Mouse (Mus musculus): ENCODE results near the gene Poc1b. TPM values are rescaled to one million over a fixed set of nuclear protein-coding genes. Genes with fewer than 3 reads are reported as not detected.
"Not testable (repeated sequence)": the region's sequence is repeated elsewhere in the genome, so short reads cannot be mapped to it uniquely, and the experiment has no call there.

The Poc1b gene
- polyA plus RNA-seq, 1 experiment from 2014 or later = 12.2 TPM

DNA sequence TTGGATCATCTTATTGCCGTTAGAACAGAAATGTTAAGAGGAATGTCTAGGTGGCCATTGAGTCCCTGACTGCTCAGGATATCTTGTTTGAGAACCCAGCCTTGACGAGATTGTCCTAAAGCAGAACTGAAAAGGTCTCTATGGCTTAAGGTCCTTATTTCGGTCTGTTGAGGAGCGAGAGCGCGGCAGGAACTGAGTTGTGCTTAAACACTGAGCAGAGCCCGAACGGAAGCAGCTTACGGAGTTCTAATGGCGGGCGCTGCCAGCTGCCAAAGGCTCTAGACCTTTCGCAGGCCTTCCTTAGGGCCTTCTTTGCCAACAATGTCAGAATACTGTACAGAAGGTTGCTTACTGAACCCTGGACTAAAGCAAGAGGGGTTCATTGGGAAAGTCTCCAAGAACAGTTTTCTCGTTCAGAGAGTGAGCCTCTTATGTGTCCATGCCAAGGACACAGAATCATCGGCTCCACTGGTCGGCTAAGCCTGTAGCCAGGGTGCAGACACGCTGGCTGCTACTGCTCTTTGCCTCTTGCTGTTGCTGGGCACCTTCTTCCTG lies 26.6 kb downstream of the Poc1b start:
- no peak overlapping the region for H3K4me3 ChIP-seq
- H3K9ac ChIP-seq = no peak overlapping the region
- no peaks in the 10 kb centered on the region for H3K27me3 ChIP-seq
- no peak for ATAC-seq (ENCODE audit: low read depth)
- 95% methylated on average over 16 of the region's 16 CpGs for WGBS
- no peaks in the 10 kb centered on the region for H3K9me3 ChIP-seq
- H3K27ac ChIP-seq (replicated peaks) = no peak overlapping the region
- H3K4me2 ChIP-seq = no peak overlapping the region
- H3K4me1 ChIP-seq (replicated peaks) = peaks cover 25% of the 10 kb centered on the region
- H3K36me3 ChIP-seq = peaks cover 30% of the 10 kb centered on the region; the same call in 1 of the 2 replicates

DNA sequence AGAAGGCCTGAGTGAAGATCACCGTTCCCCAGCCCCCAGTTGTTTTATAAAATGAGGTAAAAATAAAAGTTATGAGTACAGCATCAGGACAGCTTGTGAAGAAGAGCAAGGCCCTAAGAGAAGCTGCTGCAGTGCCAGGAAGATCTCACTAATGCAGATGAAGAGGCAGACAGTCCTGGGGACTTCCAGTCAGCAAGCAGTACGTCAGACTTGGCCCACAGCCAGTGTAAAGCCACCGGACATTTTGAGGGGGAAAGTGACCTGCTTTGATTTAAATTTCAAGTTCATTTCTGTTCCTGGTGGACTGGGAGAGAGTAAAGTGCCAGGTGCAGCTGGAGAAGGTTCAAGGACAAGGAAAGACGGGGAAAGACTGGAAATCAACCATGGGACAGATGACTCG lies 29.5 kb downstream of the Poc1b start:
- no peak for ATAC-seq (ENCODE audit: low read depth)
- H3K4me3 ChIP-seq = no peak overlapping the region
- H3K27ac ChIP-seq (replicated peaks) = no peak overlapping the region
- no peak overlapping the region for H3K4me2 ChIP-seq
- 64% methylated on average over 5 of the region's 5 CpGs for WGBS
- H3K36me3 ChIP-seq = peaks cover 19% of the 10 kb centered on the region; the same call in 1 of the 2 replicates
- H3K4me1 ChIP-seq (replicated peaks) = peaks cover 13% of the 10 kb centered on the region; the same call in 1 of the 2 replicates
- H3K27me3 ChIP-seq = no peaks in the 10 kb centered on the region
- H3K9me3 ChIP-seq = no peaks in the 10 kb centered on the region
- H3K9ac ChIP-seq = no peak overlapping the region

DNA sequence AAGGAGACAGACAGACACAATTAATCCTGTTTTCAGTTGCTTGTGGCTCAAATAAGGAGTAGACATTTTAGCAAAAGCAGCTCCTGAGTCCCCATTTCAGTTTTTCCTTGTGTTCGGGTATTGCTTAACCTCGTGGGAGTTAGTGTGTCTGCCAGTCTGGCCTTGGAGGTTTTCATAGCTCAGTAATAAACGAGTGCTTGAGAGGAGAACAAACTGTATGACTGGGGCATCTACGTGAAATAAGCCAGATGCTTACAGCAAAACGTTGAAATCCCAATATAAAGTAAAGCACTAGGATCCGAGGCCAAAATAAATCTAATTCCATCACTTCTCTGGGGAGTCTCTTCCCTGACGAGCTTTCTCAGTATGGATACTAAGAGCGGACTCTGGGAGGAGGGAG lies 38.8 kb downstream of the Poc1b start:
- H3K4me2 ChIP-seq = no peak overlapping the region
- H3K27ac ChIP-seq (replicated peaks) = no peak overlapping the region
- H3K9ac ChIP-seq = no peak overlapping the region
- H3K9me3 ChIP-seq = no peaks in the 10 kb centered on the region
- ATAC-seq (ENCODE audit: low read depth) = no peak
- WGBS = 84% methylated on average over 8 of the region's 8 CpGs
- H3K4me3 ChIP-seq = no peak overlapping the region
- 0 out of 2 replicates have a peak, but pooled peaks cover 13% of the 10 kb centered on the region for H3K36me3 ChIP-seq
- no peaks in the 10 kb centered on the region for H3K27me3 ChIP-seq
- H3K4me1 ChIP-seq (replicated peaks) = no peaks in the 10 kb centered on the region

DNA sequence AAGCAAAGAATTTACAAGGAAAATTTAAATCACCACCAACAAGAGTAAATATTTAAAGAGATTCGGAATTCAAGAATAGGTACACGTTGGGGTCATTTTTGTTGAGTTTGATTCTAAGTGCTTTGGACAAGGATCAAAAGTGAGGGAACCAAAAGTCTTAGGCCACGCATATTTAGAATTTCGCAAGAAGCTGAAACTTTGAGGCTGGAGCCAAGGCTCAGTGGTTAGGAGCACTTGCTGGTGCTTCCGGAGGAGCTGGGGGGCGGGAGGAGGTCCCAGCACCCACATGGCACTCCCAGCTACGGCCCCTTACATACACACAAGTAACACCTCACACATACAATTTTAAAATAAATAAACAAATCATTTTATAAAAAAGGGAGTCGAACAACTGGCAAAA lies 39.8 kb downstream of the Poc1b start:
- Histone ChIP-seq H3K36me3 (0 out of 2 replicates have a peak, but pooled peaks cover 13% of the 10 kb centered on the region), H3K4me3 (no peak overlapping the region), H3K9me3 (no peaks in the 10 kb centered on the region), H3K9ac (no peak overlapping the region), H3K27ac (replicated peaks) (no peak overlapping the region), H3K4me2 (no peak overlapping the region), H3K4me1 (replicated peaks) (no peaks in the 10 kb centered on the region), H3K27me3 (no peaks in the 10 kb centered on the region)
- WGBS = 93% methylated on average over 8 of the region's 8 CpGs
- ATAC-seq (ENCODE audit: low read depth) = no peak

DNA sequence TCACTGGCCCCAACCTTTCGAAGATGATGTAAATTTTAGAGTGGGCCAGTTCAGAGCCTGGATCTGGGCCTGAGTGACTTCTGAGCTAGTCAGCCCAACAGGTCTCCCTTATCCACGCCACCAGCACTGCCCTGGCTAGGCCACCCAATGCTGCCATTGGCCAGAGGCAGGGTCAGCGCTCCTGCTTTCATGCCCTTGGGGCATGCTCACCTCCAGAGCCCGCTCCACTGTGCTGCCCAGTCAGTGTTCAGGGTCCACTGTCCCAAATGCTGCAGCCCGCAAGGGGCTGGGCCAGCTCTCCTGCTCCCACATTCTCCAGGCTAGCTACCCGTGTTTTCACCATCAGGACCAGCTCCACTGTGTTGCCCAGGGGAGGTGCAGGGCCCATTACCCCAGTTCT lies 43.2 kb downstream of the Poc1b start:
- H3K9me3 ChIP-seq = no peaks in the 10 kb centered on the region
- no peak overlapping the region for H3K4me3 ChIP-seq
- H3K4me1 ChIP-seq (replicated peaks) = no peaks in the 10 kb centered on the region
- H3K36me3 ChIP-seq = peaks cover 21% of the 10 kb centered on the region; the same call in 1 of the 2 replicates
- no peak overlapping the region for H3K9ac ChIP-seq
- H3K27me3 ChIP-seq = no peaks in the 10 kb centered on the region
- H3K4me2 ChIP-seq = no peak overlapping the region
- no peak for ATAC-seq (ENCODE audit: low read depth)
- no peak overlapping the region for H3K27ac ChIP-seq (replicated peaks)
- WGBS = 92% methylated on average over 6 of the region's 6 CpGs

DNA sequence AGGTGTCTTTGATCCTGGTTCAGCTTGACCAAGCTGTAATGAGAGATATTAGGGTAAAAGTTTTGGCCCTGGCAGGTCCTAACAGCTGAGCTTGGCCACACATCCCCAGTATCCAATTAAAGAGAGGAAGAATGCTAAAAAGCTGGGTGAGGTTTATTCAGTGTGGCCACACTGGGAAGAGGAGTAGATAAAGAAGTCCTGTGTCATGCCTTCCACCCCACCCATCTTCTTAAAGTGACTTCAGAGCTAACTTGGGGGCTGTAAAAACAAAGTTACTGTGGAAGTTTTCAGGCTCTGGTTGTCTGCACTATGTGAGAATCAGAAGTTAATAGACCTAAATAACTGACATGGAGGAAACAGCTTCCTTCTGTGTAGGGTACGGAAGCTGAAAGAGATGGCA lies 44.7 kb downstream of the Poc1b start:
- H3K27ac ChIP-seq (replicated peaks) = no peak overlapping the region
- no peaks in the 10 kb centered on the region for H3K9me3 ChIP-seq
- no peaks in the 10 kb centered on the region for H3K4me1 ChIP-seq (replicated peaks)
- ATAC-seq (ENCODE audit: low read depth) = no peak
- H3K9ac ChIP-seq = no peak overlapping the region
- no peaks in the 10 kb centered on the region for H3K27me3 ChIP-seq
- WGBS = 100% methylated on average over 1 of the region's 1 CpGs
- H3K4me2 ChIP-seq = no peak overlapping the region
- no peak overlapping the region for H3K4me3 ChIP-seq
- H3K36me3 ChIP-seq = peaks cover 21% of the 10 kb centered on the region

DNA sequence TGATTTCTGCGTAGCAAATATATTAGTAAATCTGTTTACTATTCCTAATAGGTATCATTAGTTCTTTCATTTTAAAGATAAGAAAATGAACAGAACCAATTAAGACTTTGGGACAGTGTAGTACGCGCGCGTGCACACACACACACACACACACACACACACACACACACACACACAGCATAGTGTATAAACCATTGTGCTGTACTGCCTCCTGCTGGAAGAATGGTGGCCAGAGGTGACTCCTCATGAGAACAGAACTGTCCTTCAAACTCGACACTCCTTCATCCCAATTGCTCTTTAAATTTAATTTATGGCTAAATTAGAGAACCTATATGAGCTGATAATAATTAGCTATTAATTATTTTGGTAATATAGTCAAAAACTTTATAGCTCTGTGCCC lies 45.2 kb downstream of the Poc1b start:
- H3K36me3 ChIP-seq = peaks cover 24% of the 10 kb centered on the region
- no peak overlapping the region for H3K4me2 ChIP-seq
- 92% methylated on average over 6 of the region's 6 CpGs for WGBS
- no peaks in the 10 kb centered on the region for H3K4me1 ChIP-seq (replicated peaks)
- no peak overlapping the region for H3K4me3 ChIP-seq
- H3K9ac ChIP-seq = no peak overlapping the region
- no peak overlapping the region for H3K27ac ChIP-seq (replicated peaks)
- ATAC-seq (ENCODE audit: low read depth) = no peak
- H3K9me3 ChIP-seq = no peaks in the 10 kb centered on the region
- H3K27me3 ChIP-seq = no peaks in the 10 kb centered on the region

DNA sequence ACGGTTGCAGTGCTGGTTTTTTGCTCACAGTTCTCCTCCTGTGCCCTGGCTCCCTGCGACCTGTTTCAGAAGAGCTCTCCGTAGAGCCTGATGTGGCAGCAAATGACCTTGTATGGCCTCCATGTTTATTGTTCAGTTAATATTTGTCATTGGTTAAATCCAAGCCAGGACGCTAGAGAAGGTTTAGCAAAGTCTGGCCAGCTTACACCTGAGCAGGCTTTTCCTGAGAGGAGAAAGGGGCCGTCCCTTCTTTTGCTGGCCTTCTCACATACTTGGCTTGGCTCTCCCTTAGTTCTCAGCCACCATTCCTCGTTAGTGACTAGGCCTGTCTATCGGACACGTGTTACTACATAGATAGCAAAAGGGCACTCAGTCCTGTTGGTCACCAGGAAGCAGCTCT lies 47.8 kb downstream of the Poc1b start:
- Histone ChIP-seq H3K4me2 (no peak overlapping the region), H3K4me1 (replicated peaks) (no peaks in the 10 kb centered on the region), H3K27ac (replicated peaks) (no peak overlapping the region), H3K4me3 (no peak overlapping the region), H3K27me3 (no peaks in the 10 kb centered on the region), H3K9me3 (no peaks in the 10 kb centered on the region), H3K9ac (no peak overlapping the region), H3K36me3 (peaks cover 21% of the 10 kb centered on the region)
- ATAC-seq (ENCODE audit: low read depth) = no peak
- WGBS = 87% methylated on average over 8 of the region's 8 CpGs

DNA sequence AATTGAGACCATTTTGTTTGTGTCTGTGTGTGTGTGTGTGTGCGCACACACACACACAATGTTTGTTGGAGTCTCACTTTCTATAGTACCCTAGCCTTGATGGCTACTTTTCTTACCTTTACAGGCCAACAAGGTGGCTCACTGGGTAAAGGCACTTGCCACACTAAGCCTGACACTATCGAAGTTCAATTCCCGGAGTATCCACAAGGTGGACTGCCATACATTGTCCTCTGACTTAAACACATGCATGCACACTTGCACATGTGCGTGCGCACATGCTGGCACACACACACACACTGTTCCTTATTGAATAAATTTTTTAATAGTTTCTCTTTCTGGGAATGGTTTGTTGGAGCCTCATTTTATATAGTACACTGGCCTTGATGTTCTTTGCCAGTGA lies 50.0 kb downstream of the Poc1b start:
- Histone ChIP-seq H3K4me2 (no peak overlapping the region), H3K36me3 (peaks cover 19% of the 10 kb centered on the region), H3K27ac (replicated peaks) (no peak overlapping the region), H3K9me3 (no peaks in the 10 kb centered on the region), H3K4me3 (no peak overlapping the region), H3K9ac (no peak overlapping the region), H3K4me1 (replicated peaks) (no peaks in the 10 kb centered on the region), H3K27me3 (no peaks in the 10 kb centered on the region)
- ATAC-seq (ENCODE audit: low read depth) = no peak
- WGBS = 92% methylated on average over 5 of the region's 5 CpGs

DNA sequence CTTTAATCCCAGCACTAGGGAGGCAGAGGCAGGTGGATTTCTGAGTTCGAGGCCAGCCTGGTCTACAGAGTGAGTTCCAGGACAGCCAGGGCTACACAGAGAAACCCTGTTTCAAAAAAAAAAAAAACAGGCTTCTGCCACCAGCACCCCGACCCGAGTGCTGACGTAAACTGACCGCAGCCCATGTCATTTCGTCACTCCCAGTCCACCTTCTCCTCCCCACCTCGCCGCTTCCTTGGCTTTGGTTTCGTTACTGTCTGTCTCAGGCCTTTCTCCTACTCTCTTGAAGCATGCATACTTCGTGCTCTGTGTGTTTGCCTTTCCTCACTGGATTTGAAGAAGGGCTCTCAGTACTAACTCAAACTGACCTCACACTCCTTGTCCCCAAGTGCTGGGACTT lies 50.9 kb downstream of the Poc1b start:
- not testable (repeated sequence) for H3K4me3 ChIP-seq; H3K27ac ChIP-seq (replicated peaks); H3K4me2 ChIP-seq; H3K4me1 ChIP-seq (replicated peaks); ATAC-seq (ENCODE audit: low read depth); H3K9me3 ChIP-seq; H3K27me3 ChIP-seq; H3K9ac ChIP-seq
- WGBS = 94% methylated on average over 10 of the region's 10 CpGs
- peaks cover 19% of the 10 kb centered on the region for H3K36me3 ChIP-seq

DNA sequence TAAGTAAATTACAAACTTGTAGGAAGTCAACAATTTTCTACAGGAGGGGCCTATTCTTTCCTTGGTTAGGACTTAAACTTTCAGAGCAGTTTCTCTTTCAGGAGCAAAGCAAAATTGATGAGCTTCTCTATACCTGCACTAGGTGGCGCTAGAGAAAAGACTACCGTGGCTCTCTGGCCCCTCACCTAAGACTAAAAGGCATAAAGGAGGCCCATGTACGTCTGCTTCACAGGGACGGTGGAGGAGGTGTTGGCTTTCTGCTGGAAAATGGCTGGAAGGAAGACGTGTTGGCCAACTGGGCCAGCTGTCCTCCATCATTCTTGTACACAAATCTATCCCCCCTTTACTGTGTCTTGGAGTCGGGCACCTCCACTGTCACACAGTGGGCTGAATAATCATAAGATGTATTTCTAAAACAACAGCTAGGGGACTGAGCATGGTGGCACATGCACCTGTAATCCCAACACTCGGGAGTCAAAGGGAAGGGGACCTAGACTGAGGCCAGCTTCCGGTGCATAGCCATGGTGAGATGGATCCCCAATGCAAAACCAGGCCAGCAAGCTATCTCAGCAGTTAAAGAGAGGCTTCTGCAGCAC lies 55.2 kb downstream of the Poc1b start:
- H3K9me3 ChIP-seq = no peaks in the 10 kb centered on the region

DNA sequence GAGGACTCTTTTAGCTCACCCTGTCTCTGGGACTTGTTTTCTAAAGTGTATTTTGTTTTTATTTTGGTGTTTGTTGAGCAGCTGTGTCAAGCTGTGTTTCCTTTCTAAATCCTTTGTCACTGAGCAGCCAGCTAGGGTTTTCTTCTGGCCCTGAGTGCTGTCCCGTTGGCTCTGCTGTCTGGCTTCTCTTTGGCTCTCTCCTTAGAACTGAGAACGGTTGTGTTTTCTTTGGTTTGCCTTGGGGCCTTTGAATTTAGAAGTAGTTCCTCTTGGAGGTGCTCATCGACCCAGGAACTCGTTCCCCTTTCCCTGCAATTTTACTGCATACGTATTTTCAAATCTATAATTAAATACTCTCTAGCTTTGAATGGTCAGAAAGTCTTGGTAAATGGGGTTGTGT lies 56.2 kb downstream of the Poc1b start:
- Histone ChIP-seq H3K9ac (no peak overlapping the region), H3K4me3 (no peak overlapping the region), H3K36me3 (peaks cover 4% of the 10 kb centered on the region; the same call in 1 of the 2 replicates), H3K4me2 (no peak overlapping the region), H3K9me3 (no peaks in the 10 kb centered on the region), H3K4me1 (replicated peaks) (no peaks in the 10 kb centered on the region; the same call in 1 of the 2 replicates), H3K27ac (replicated peaks) (no peak overlapping the region), H3K27me3 (no peaks in the 10 kb centered on the region)
- 88% methylated on average over 5 of the region's 5 CpGs for whole genome bisulfite sequencing
- no peak for ATAC-seq (ENCODE audit: low read depth)

More for the DNA sequence above, 55.2 kb downstream of the Poc1b start:
- Histone ChIP-seq H3K4me1 (replicated peaks) (no peaks in the 10 kb centered on the region; the same call in 1 of the 2 replicates), H3K4me2 (no peak overlapping the region), H3K27me3 (no peaks in the 10 kb centered on the region), H3K9ac (no peak overlapping the region), H3K36me3 (peaks cover 7% of the 10 kb centered on the region), H3K27ac (replicated peaks) (no peak overlapping the region), H3K4me3 (no peak overlapping the region)
- ATAC-seq (ENCODE audit: low read depth) = no peak
- 38% methylated on average over 8 of the region's 8 CpGs for whole genome bisulfite sequencing
